In the genomic region with DNA sequence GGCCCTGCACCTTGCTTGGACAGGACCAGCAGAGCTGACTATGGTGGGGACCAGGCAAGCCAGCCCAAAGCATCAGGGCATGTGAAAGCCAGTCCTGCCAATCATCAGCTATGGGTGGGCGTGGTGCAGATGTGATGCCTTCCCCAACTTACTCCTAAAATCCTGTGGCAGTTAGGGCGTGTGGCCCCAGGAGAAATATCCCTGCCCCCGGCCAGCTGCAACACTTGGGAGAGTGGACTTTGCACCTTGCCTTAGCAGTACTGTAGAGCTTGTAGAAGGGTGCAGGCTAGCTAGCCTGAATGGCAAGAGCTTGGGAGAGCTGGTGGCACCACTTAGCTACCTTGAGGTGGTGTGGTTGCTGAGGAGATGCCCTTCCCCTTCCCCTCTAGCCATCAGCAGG, we compare ENCODE assay signal across 30 mouse cellular contexts.
DNase-seq lines count a peak whose midpoint lies in the region; ATAC-seq and TF ChIP-seq lines count a peak whose summit lies in the region.
"Had no signal": no experiment of that assay in that cellular context is flagged by ENCODE, and none has a peak within 500 bp of the region (broad histone marks: within the 10 kb centered on the region; RNA-seq: fewer than 3 reads in every experiment).

No protein-coding gene starts in this region.

- no peak for TF ChIP-seq EP300 in stomach, postnatal 0 days (optimal IDR thresholded peaks at IDR 0.05)

- 83% methylated on average over 3 of the region's 3 CpGs for WGBS in intestine, embryonic 15.5 days
- 70% methylated on average over 3 of the region's 3 CpGs for WGBS in intestine, postnatal 0 days
- WGBS in stomach, postnatal 0 days: 74% methylated on average over 3 of the region's 3 CpGs
- WGBS in hindbrain, postnatal 0 days: 96% methylated on average over 3 of the region's 3 CpGs

- peak; percentile 43; the same call in 1 of the 2 replicates for ATAC-seq in intestine, embryonic 15.5 days
- ATAC-seq in intestine, postnatal 0 days: 0 out of 2 replicates have a peak, but pooled peaks have one; percentile 22
- ATAC-seq in stomach, postnatal 0 days (ENCODE audit: low FRiP score, low TSS enrichment): no peak
- no peak for ATAC-seq in hindbrain, postnatal 0 days
- ATAC-seq: forebrain, embryonic 15.5 days; Patski had no signal

- H3K27ac ChIP-seq in intestine, embryonic 15.5 days: no peak overlapping the region
- H3K27ac ChIP-seq in intestine, postnatal 0 days (ENCODE audit: low read depth, low read length): no peak overlapping the region
- no peak overlapping the region for H3K27ac ChIP-seq in stomach, postnatal 0 days (replicated peaks)
- no peak overlapping the region for H3K27ac ChIP-seq in hindbrain, postnatal 0 days
- H3K27ac ChIP-seq: embryonic facial prominence, embryonic 10.5 days; embryonic facial prominence, embryonic 13.5 days; forebrain, embryonic 12.5 days; forebrain, embryonic 15.5 days; heart, embryonic 15.5 days; hindbrain, embryonic 10.5 days; hindbrain, embryonic 13.5 days had no signal

- no peak for TF ChIP-seq CTCF in intestine, postnatal 0 days (IDR thresholded peaks at IDR 0.05; ENCODE audit: low read depth)
- no peak for TF ChIP-seq CTCF in stomach, postnatal 0 days (IDR thresholded peaks at IDR 0.05; ENCODE audit: low read depth)
- no peak for TF ChIP-seq CTCF in hindbrain, postnatal 0 days (IDR thresholded peaks at IDR 0.05; ENCODE audit: low read depth)

- no peak overlapping the region for H3K4me2 ChIP-seq in intestine, embryonic 15.5 days (replicated peaks)
- H3K4me2 ChIP-seq in intestine, postnatal 0 days (replicated peaks; ENCODE audit: low read depth): no peak overlapping the region
- no peak overlapping the region for H3K4me2 ChIP-seq in stomach, postnatal 0 days (replicated peaks; ENCODE audit: low read depth)
- H3K4me2 ChIP-seq in hindbrain, postnatal 0 days (ENCODE audit: low read depth, low read length): no peak overlapping the region
- H3K4me2 ChIP-seq: embryonic facial prominence, embryonic 13.5 days; forebrain, embryonic 12.5 days; forebrain, embryonic 15.5 days; heart, embryonic 12.5 days; heart, embryonic 15.5 days; hindbrain, embryonic 13.5 days had no signal

- DNase-seq in heart, adult 11 months: peak; percentile 82
- DNase-seq in heart, adult 18-20 months: no peak
- DNase-seq in stomach, postnatal 0 days (ENCODE audit: low spot score): peak; percentile 13
- DNase-seq in hindbrain, postnatal 0 days (ENCODE audit: low spot score): no peak
- DNase-seq in ovary, postnatal 14 days (ENCODE audit: low spot score): no peak
- DNase-seq: adrenal gland, postnatal 10 days; adrenal gland, postnatal 36 days; B cell, adult 2 months; cerebellum, adult 11 months; cerebellum, adult 2 months; cerebellum, adult 9-11 months; cerebellum, postnatal 25 days; embryo, embryonic 11 days; gastrocnemius, postnatal 25 days; heart, postnatal 10 days; heart, postnatal 36 days had no signal

- no peaks in the 10 kb centered on the region for H3K27me3 ChIP-seq in intestine, embryonic 15.5 days (replicated peaks)
- H3K27me3 ChIP-seq in intestine, postnatal 0 days (replicated peaks; ENCODE audit: control insufficient read depth, insufficient read depth, low read length): no peaks in the 10 kb centered on the region
- H3K27me3 ChIP-seq in stomach, postnatal 0 days (ENCODE audit: control insufficient read depth, insufficient read depth, low read length): no peaks in the 10 kb centered on the region
- no peaks in the 10 kb centered on the region for H3K27me3 ChIP-seq in hindbrain, postnatal 0 days (ENCODE audit: insufficient read depth, low read length)
- H3K27me3 ChIP-seq: CH12.LX; embryonic facial prominence, embryonic 13.5 days; forebrain, embryonic 12.5 days; forebrain, embryonic 15.5 days; heart, embryonic 12.5 days; heart, embryonic 15.5 days; hindbrain, embryonic 13.5 days; Patski had no signal

- no peaks in the 10 kb centered on the region for H3K36me3 ChIP-seq in intestine, embryonic 15.5 days
- no peaks in the 10 kb centered on the region for H3K36me3 ChIP-seq in intestine, postnatal 0 days (ENCODE audit: control insufficient read depth, insufficient read depth)
- no peaks in the 10 kb centered on the region for H3K36me3 ChIP-seq in stomach, postnatal 0 days (ENCODE audit: control insufficient read depth, insufficient read depth, low read length)
- no peaks in the 10 kb centered on the region for H3K36me3 ChIP-seq in hindbrain, postnatal 0 days (ENCODE audit: insufficient read depth, low read length)
- H3K36me3 ChIP-seq: embryonic facial prominence, embryonic 10.5 days; embryonic facial prominence, embryonic 13.5 days; forebrain, embryonic 12.5 days; forebrain, embryonic 15.5 days; G1E; heart, embryonic 12.5 days; heart, embryonic 15.5 days; hindbrain, embryonic 10.5 days; hindbrain, embryonic 13.5 days had no signal

- H3K4me1 ChIP-seq in intestine, embryonic 15.5 days (replicated peaks): no peaks in the 10 kb centered on the region
- 0 out of 2 replicates have a peak, but pooled peaks cover 2% of the 10 kb centered on the region for H3K4me1 ChIP-seq in intestine, postnatal 0 days (replicated peaks; ENCODE audit: control insufficient read depth, insufficient read depth, low read length)
- H3K4me1 ChIP-seq in stomach, postnatal 0 days (replicated peaks; ENCODE audit: control insufficient read depth, insufficient read depth): no peaks in the 10 kb centered on the region
- no peaks in the 10 kb centered on the region for H3K4me1 ChIP-seq in hindbrain, postnatal 0 days (ENCODE audit: insufficient read depth, low read length)
- H3K4me1 ChIP-seq: embryonic facial prominence, embryonic 10.5 days; embryonic facial prominence, embryonic 13.5 days; forebrain, embryonic 12.5 days; forebrain, embryonic 15.5 days; heart, embryonic 12.5 days; heart, embryonic 15.5 days; hindbrain, embryonic 10.5 days; hindbrain, embryonic 13.5 days had no signal

- no peaks in the 10 kb centered on the region for H3K9me3 ChIP-seq in intestine, embryonic 15.5 days
- no peaks in the 10 kb centered on the region for H3K9me3 ChIP-seq in intestine, postnatal 0 days (ENCODE audit: control insufficient read depth)
- H3K9me3 ChIP-seq in stomach, postnatal 0 days (ENCODE audit: control insufficient read depth, low read length): no peaks in the 10 kb centered on the region
- no peaks in the 10 kb centered on the region for H3K9me3 ChIP-seq in hindbrain, postnatal 0 days (ENCODE audit: low read length)
- H3K9me3 ChIP-seq: embryonic facial prominence, embryonic 10.5 days; embryonic facial prominence, embryonic 13.5 days; forebrain, embryonic 12.5 days; forebrain, embryonic 15.5 days; G1E; heart, embryonic 12.5 days; heart, embryonic 15.5 days; hindbrain, embryonic 10.5 days; hindbrain, embryonic 13.5 days had no signal

- no peak overlapping the region for H3K9ac ChIP-seq in intestine, embryonic 15.5 days
- H3K9ac ChIP-seq in intestine, postnatal 0 days (ENCODE audit: low read depth, low read length): no peak overlapping the region
- H3K9ac ChIP-seq in stomach, postnatal 0 days (ENCODE audit: low read length): no peak overlapping the region
- H3K9ac ChIP-seq in hindbrain, postnatal 0 days (replicated peaks; ENCODE audit: low read length): no peak overlapping the region
- H3K9ac ChIP-seq: embryonic facial prominence, embryonic 13.5 days; forebrain, embryonic 12.5 days; forebrain, embryonic 15.5 days; heart, embryonic 12.5 days; heart, embryonic 15.5 days; hindbrain, embryonic 13.5 days had no signal

- H3K4me3 ChIP-seq in intestine, embryonic 15.5 days (replicated peaks): no peak overlapping the region
- H3K4me3 ChIP-seq in intestine, postnatal 0 days (ENCODE audit: low read depth, low read length): no peak overlapping the region
- no peak overlapping the region for H3K4me3 ChIP-seq in stomach, postnatal 0 days (ENCODE audit: low read depth, low read length)
- no peak overlapping the region for H3K4me3 ChIP-seq in hindbrain, postnatal 0 days (ENCODE audit: low read length)
- H3K4me3 ChIP-seq: embryonic facial prominence, embryonic 10.5 days; embryonic facial prominence, embryonic 13.5 days; erythroblast, embryonic 14.5 days; forebrain, embryonic 12.5 days; forebrain, embryonic 15.5 days; heart, embryonic 12.5 days; heart, embryonic 15.5 days; hindbrain, embryonic 10.5 days; hindbrain, embryonic 13.5 days had no signal

Comparison
In these comparisons a context has a peak if more than half of its experiments do, and no peak if none do; other contexts are left out.
1. DNase-seq: peak in heart, adult 11 months (single experiment) and stomach, postnatal 0 days (single experiment); none in heart, adult 18-20 months (0 of 2), hindbrain, postnatal 0 days (single experiment) and ovary, postnatal 14 days (single experiment).
2. ATAC-seq: peak in intestine, embryonic 15.5 days (single experiment) and intestine, postnatal 0 days (single experiment); none in stomach, postnatal 0 days (single experiment) and hindbrain, postnatal 0 days (single experiment).